15 mouse cellular contexts compared by ENCODE assay signal in genomic region chr19:11464795-11465194, GRCm38 (mm10). TPM values are rescaled to one million over a fixed set of nuclear protein-coding genes. Genes with fewer than 3 reads are reported as not detected.
"Had no signal": no experiment of that assay in that cellular context is flagged by ENCODE, and none has a peak within 500 bp of the region (broad histone marks: within the 10 kb centered on the region; RNA-seq: fewer than 3 reads in every experiment).

No protein-coding gene starts in this region.

RNA-seq across cellular contexts. Expression of gene Ms4a6c, which starts 4.4 kb away (rescaled TPM):
- polyA plus RNA-seq: myocyte had no signal

RNA-seq across cellular contexts. Expression of gene Gm8369, which starts 20.9 kb away (rescaled TPM):
- polyA plus RNA-seq: kidney, embryonic 14.5 days; kidney, postnatal 0 days; limb, embryonic 10.5 days; limb, embryonic 13.5 days; liver, embryonic 13.5 days; lung, embryonic 14.5 days; midbrain, embryonic 12.5 days; midbrain, embryonic 15.5 days; myocyte; neural tube, embryonic 11.5 days; neural tube, embryonic 14.5 days; stomach, embryonic 14.5 days had no signal

RNA-seq across cellular contexts. Expression of gene Ms4a4b, which starts 21.4 kb away (rescaled TPM):
- total RNA-seq: layer of hippocampus, adult 2 months; layer of hippocampus, postnatal 25 days; left cerebral cortex, adult 18-20 months had no signal
- polyA plus RNA-seq: kidney, embryonic 14.5 days; limb, embryonic 10.5 days; limb, embryonic 13.5 days; lung, embryonic 14.5 days; midbrain, embryonic 12.5 days; myocyte; neural tube, embryonic 11.5 days; neural tube, embryonic 14.5 days had no signal

RNA-seq across cellular contexts. Expression of gene Ms4a6b, which starts 51.5 kb away (rescaled TPM):
- polyA plus RNA-seq: myocyte had no signal
